Mouse (Mus musculus): ENCODE results near the gene Lactbl1. TPM values are rescaled to one million over a fixed set of nuclear protein-coding genes. Genes with fewer than 3 reads are reported as not detected.

Lactbl1 gene
- total RNA-seq, 2 experiments from 2014 or later, result not detected

DNA sequence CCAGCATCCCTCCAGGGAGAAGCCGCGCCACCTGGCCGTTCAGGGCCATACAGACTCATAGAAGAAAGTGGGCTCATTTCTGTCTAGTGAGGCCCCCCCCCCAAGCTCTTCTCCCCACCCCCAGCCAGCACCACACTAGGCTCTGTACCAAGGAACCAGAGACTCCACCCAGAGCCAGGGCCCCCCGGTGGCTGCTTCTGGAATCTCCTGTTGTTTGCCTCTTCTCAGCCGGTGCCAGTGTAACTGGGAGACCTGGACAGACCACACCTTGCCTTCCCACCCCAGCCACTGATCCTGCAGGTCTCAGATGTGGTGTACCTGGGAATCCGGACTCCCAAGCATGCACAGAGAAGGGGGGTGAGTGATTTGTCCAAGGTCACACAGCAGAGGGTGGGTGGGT, 62.1 kb downstream of the Lactbl1 start:
- peak in 1 of 2 experiments; percentile 47 for DNase-seq

DNA sequence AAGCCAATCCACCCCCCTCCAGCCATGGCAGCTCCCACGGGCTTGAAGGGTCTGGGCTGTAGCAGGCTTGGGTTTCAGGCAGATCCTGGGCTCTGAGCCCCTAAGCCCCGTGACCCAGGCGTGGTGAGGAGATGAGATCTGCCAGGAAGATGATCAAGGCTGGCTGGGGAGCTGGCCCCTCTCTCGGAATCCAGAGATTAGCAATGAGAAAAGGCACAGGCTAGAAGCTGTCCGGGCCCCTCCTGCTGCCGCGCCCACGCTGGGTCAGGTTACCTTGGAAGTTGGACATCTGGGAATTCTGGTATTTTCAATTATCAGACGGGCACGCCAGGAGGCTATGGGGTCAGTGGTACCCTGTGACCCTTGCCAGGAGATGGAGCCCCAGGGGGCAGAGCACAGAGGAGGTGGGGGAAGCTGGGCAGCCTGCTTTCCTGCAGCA, 63.0 kb downstream of the Lactbl1 start:
- no peak for DNase-seq

- DNase-seq, result no peak
Measured at GRCm38 (mm10) chr4:136688113-136688512, 65.7 kb downstream of the Lactbl1 start.

Small RNA genes lying within 50 kb of the gene (microRNA-seq; reads per million reads assigned to microRNA genes)
- gene Gm22180, result not detected

Other genes with a start within 250 kb of the Lactbl1 start
- gene Htr1d, start 199.1 kb upstream of the Lactbl1 start, total RNA-seq (2021), result under 1 TPM in 1 of 2 experiments, not detected in 1; 0.10 TPM
- under 1 TPM; 0.26 to 0.53 TPM for gene 6030445D17Rik, start 160.4 kb upstream of the Lactbl1 start, total RNA-seq (2021)
- 10 to 100 TPM; 30.7 to 35.7 TPM for gene Luzp1, start 152.9 kb upstream of the Lactbl1 start, total RNA-seq (2021)
- gene Kdm1a, start 19.9 kb upstream of the Lactbl1 start, total RNA-seq (2021), result 10 to 100 TPM; 41.8 to 51.0 TPM
- gene Tex46, start 12.2 kb upstream of the Lactbl1 start, total RNA-seq (2021), result not detected
- 10 to 100 TPM; 18.7 to 19.8 TPM for gene Ephb2, start 213.4 kb downstream of the Lactbl1 start, total RNA-seq (2021)